ENCODE assay signal across 18 mouse cellular contexts in the genomic region with DNA sequence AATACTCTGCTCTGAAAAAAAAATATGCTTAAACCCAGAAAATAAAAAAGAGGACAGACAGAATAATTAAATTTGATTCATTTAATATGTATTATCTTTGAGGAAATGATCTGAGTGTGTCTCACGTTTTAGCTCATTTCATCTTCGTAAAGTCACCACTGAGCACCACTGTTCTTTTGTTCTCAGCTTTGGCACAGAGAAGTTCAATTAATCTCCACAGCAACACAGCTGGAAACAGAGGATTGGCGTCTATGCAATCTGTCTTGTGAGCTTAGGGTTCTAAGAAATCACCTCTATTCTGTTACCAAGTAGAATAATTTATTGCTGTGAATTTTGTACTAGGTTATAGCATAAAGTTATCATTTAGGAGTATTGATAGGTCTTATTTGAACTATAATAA.
"Had no signal": no experiment of that assay in that cellular context is flagged by ENCODE, and none has a peak within 500 bp of the region (broad histone marks: within the 10 kb centered on the region; RNA-seq: fewer than 3 reads in every experiment).

No protein-coding gene starts in this region.

- H3K9ac ChIP-seq: liver, embryonic 15.5 days; liver, postnatal 0 days; lung, embryonic 15.5 days; midbrain, embryonic 13.5 days; neural tube, embryonic 12.5 days; stomach, embryonic 15.5 days had no signal

- ATAC-seq: liver, postnatal 0 days; lung, postnatal 0 days; midbrain, embryonic 13.5 days had no signal

- DNase-seq: liver, postnatal 0 days; lung, adult 2 months; lung, postnatal 14 days; lung, postnatal 36 days; right cerebral cortex, postnatal 14 days; thymus, adult 2 months; thymus, postnatal 25 days; thymus, postnatal 4 days had no signal

- H3K9me3 ChIP-seq: liver, embryonic 15.5 days; lung, embryonic 15.5 days; midbrain, embryonic 13.5 days; neural tube, embryonic 12.5 days; stomach, embryonic 15.5 days had no signal

- H3K4me3 ChIP-seq: liver, embryonic 15.5 days; lung, embryonic 15.5 days; megakaryocyte, embryonic 14.5 days; midbrain, embryonic 13.5 days; neural tube, embryonic 12.5 days; stomach, embryonic 15.5 days had no signal

- H3K4me1 ChIP-seq: liver, embryonic 15.5 days; lung, embryonic 15.5 days; midbrain, embryonic 13.5 days; neural tube, embryonic 12.5 days; stomach, embryonic 15.5 days had no signal

- H3K27ac ChIP-seq: liver, embryonic 15.5 days; lung, embryonic 15.5 days; macrophage; midbrain, embryonic 13.5 days; neural tube, embryonic 12.5 days; stomach, embryonic 15.5 days; stomach, postnatal 0 days had no signal

- H3K27me3 ChIP-seq: liver, embryonic 15.5 days; lung, embryonic 15.5 days; megakaryocyte, embryonic 14.5 days; midbrain, embryonic 13.5 days; neural tube, embryonic 12.5 days; stomach, embryonic 15.5 days had no signal

- H3K4me2 ChIP-seq: liver, embryonic 15.5 days; lung, embryonic 15.5 days; midbrain, embryonic 11.5 days; midbrain, embryonic 13.5 days; neural tube, embryonic 12.5 days; stomach, embryonic 15.5 days had no signal

- H3K36me3 ChIP-seq: liver, embryonic 15.5 days; lung, embryonic 15.5 days; midbrain, embryonic 13.5 days; neural tube, embryonic 12.5 days; stomach, embryonic 15.5 days had no signal
